Mouse (Mus musculus) erythroid progenitor cell, adult 5-6 weeks (primary cell): ENCODE results near the gene Smyd3. TPM values are rescaled to one million over a fixed set of nuclear protein-coding genes. Genes with fewer than 3 reads are reported as not detected.

Experiments used
- ATAC-seq: replicated peaks from 2 replicates; pipeline ENCODE4 v1.8.0; 2016; ENCODE audit warnings: moderate number of reproducible peaks, mild to moderate bottlenecking, moderate TSS enrichment, inconsistent platforms; ENCODE audit not compliant: poor library complexity, low FRiP score, severe bottlenecking
- total RNA-seq, 2 experiments: library from RNA; stranded (forward) in 1 of 2; stranded (reverse) in 1 of 2; fragments of 150-400 nt in 1 of 2; fragments of 186-747, 209-891 nt in 1 of 2; gene quantifications; 2 replicates each; pipeline versions ENCODE4 v1.2.3 to v1.2.4; 2015 to 2017; ENCODE audit warnings: low replicate concordance in 2 of 2

The Smyd3 gene
- total RNA-seq, 2 experiments from 2014 or later = 0.42 to 7.8 TPM

- ATAC-seq = no peak
Measured at GRCm38 (mm10) chr1:178952910-178953309, 564.9 kb downstream of the Smyd3 start.

GRCm38 (mm10) chr1:178942251-178942963 is 575.4 kb downstream of the Smyd3 start:
- no peak for ATAC-seq

DNA sequence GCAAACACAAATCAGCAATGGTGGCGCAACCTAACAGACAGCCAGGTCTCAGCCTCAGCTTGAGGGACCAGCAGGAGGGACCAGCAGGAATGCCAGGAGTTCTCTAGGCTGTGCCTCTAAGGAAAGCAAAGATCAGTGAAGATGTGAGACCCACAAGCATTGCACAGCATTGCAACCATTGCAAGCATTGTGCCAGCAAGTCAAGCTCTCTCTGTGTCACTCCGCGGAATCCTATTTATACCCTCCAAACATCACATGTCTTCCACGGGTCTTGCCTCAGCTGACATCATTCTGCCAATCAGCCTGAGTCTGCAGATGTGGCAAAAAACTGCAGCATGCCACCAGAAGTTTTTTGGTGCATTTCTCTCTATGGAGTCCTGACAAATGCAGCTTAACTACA is 577.5 kb downstream of the Smyd3 start:
- no peak for ATAC-seq

DNA sequence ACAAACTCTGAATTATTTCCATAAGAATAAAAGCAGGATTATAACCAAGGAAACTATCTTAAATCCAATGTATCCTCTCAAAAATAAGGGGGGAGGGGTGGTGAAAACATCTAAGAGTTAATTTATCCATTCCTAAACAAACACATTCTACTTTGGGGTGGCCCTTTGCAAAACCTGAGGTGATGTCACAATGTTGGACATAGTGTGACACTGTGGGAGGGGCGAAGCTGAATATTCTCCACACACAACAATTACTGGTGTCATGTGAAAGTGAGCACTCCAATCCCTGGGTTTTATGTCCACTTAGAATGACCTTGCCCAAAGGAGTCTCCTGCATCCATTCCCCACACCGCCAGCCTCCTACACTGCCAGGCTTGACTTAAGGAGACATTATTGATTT is 580.9 kb downstream of the Smyd3 start:
- ATAC-seq = no peak

- ATAC-seq = no peak
Measured at GRCm38 (mm10) chr1:178936457-178936856, 581.4 kb downstream of the Smyd3 start.

DNA sequence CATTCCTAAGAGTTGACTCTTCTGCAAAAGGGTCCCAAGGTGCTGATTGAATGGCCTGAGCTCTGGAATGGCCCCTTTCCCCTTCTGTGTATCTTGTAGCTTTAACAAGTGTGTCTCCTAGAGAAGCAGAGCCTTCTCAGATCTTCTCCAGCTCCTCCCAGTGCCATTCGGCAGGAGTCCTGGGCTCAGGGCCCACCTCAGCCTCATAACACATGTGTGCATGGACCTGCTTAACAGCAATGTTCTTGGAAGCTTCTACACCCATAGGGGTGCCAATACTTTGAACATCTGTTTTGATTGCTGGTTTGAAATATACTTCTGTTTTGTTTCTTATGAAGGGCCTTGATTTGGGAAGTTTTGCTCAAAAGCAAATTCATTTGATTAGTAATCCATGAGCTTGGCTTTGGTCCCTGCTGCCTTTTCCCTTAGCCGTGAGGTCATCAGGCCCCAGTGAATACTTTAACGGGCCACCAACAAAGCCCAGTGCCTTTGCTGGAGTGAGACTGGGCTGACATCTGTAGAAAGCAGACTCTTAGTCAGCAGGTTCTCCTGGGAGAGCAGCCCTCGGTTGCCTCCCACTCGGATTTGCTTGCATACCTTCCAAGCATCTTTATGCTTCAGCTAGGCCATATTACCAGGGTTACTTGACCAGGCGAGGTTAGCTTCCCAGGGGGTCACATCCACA is 583.7 kb downstream of the Smyd3 start:
- no peak for ATAC-seq

GRCm38 (mm10) chr1:178929531-178929930 is 588.3 kb downstream of the Smyd3 start:
- no peak for ATAC-seq

DNA sequence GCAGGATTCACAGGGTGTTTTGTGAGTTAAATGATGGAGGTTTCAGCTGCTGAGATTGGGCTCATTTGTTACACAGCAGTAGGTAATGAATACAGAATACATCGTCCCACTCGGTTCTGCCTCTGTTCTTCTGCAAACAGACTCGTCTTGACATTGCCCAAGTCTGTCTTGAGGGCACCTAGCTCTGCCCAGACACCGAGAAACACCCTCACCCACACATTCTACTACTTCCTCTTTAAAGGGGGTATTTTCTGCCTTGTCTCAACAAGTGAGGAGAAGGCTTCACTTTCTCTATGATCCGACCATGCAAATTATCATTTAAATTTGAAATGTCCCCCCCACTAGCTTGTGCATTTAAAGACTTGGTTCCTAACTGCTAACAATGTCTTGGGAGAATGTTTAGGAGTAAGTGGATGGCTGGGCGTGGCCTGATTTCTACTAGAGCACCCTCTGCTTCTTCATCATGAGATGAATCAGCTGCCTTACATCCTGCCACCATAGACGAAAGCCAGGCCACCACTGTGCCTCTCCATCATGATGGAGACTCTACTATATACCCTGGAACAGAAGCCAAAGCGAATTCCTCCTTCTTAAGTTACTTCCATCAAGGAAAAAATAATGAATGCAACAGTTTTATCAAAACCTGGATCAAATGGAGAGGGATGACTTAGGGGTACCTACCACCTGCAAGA is 593.2 kb downstream of the Smyd3 start:
- no peak for ATAC-seq

GRCm38 (mm10) chr1:178917194-178917902 is 600.5 kb downstream of the Smyd3 start:
- ATAC-seq = no peak

DNA sequence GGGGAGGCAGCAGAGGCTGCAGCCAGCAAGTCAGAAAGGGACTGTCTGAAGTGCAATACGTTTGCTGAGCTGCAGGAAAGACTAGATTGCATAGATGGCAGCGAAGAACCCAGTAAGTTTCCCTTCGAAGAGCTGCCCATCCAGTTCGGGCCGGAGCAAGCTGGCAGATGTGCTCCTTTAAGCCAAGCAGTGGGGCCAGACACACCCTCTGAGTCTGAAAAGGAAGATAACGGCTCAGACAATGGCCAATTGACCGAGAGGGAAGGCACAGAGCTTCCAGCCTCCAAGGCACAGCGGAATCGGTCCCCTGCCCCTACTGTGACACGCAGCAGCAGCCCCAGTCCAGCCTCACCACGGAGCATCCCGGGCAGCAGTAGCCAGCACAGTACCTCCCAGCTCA is 602.8 kb downstream of the Smyd3 start:
- no peak for ATAC-seq

GRCm38 (mm10) chr1:178912936-178913716 is 604.7 kb downstream of the Smyd3 start:
- ATAC-seq = no peak

DNA sequence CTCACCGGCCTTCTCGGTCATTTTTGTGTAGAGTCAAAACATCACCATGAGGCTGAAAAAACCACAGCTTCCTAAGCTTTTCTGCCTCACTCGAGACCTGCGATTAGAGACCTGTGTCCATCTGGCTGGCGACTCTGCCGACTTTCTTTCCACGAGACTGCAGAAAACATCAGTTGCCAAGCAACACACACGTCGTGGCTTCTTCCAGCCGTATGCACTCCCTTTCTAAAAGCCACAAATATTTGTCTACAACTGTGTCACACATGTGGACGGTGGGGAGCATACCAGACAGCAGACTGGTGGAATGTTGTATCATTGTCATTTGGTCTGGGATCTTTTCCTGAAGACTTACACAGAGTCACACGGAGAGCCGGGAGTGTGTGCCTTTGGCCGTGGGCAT is 606.9 kb downstream of the Smyd3 start:
- ATAC-seq = no peak

Other genes starting within 250 kb of the Smyd3 start
- 9.2 and 31.4 TPM in 2 replicates for gene Tfb2m, start 28.2 kb upstream of the Smyd3 start, total RNA-seq (2015; ENCODE audit: low replicate concordance)
- 7.9 and 13.0 TPM in 2 replicates for gene Tfb2m, start 28.2 kb upstream of the Smyd3 start, total RNA-seq (2017; ENCODE audit: low replicate concordance)
- gene Cnst, start 28.3 kb upstream of the Smyd3 start, total RNA-seq (2015; ENCODE audit: low replicate concordance) = 33.2 and 37.3 TPM in 2 replicates
- gene Cnst, start 28.3 kb upstream of the Smyd3 start, total RNA-seq (2017; ENCODE audit: low replicate concordance) = 37.8 and 44.5 TPM in 2 replicates
- gene Sccpdh, start 150.2 kb upstream of the Smyd3 start, total RNA-seq (2015; ENCODE audit: low replicate concordance) = 2.5 TPM in 1 of 2 replicates, not detected in the other
- 0.30 and 8.6 TPM in 2 replicates for gene Sccpdh, start 150.2 kb upstream of the Smyd3 start, total RNA-seq (2017; ENCODE audit: low replicate concordance)
- gene Kif28, start 227.2 kb upstream of the Smyd3 start, total RNA-seq (2015; ENCODE audit: low replicate concordance) = not detected in 2 replicates
- gene Kif28, start 227.2 kb upstream of the Smyd3 start, total RNA-seq (2017; ENCODE audit: low replicate concordance) = not detected in 2 replicates